Mouse (Mus musculus) kidney, postnatal 14 days (tissue): ENCODE data around the gene Ints5.

Source experiments
- DNase-seq: peaks from one replicate; pipeline ENCODE4 v3.0.0; 2022; ENCODE audit warnings: mixed read lengths

The Ints5 gene

DNA sequence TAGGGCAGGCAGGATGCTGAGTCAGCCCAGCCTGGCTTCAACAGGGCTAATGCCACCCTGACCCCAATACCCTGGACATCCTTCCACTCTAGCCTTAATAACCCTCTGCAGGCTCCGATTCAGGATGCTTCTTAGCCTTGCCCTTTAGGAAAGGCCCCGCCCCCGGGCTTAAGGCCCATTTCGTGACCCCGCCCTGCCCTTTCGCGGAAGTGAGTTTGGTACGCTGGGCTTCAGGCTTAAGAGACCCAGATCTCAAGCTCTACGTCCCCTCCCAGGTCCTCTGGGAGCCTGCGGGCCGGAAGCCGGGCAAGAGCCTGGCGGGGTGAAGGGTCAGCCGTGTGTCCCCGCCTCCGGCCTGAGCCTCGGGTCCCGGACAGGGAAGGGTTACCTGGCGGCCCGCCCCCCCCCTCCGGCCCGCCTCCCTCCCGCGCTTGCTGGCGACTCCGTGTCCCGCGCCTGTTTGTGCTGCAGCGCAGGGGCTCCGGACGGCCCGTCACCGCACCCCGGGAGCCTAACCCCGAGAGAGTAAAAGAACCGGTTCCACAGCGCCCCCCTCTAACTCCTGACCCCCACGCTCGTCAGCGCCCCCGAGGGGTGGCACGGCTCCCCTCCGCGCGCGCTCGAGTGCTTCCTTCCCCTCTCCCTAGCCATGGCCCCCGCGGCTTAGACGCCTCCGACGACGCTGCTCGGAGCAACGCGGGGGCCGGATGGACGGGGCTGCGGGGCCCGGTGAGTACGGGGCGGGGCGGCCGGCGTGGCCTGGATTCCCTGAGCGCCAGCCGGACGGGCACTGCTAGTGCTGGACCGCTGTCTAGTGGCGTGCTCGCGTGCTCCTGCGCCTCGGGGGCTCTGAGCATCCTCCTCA is 36.7 kb downstream of the Ints5 start, which contains the start of the genes Rom1 and Eml3:
Gene Rom1, minus strand, starts transcription at position 133 of the 865 bp plus-strand sequence.
Gene Eml3, plus strand, starts transcription at position 329 of the 865 bp plus-strand sequence.
- peak; percentile 92 for DNase-seq

DNA sequence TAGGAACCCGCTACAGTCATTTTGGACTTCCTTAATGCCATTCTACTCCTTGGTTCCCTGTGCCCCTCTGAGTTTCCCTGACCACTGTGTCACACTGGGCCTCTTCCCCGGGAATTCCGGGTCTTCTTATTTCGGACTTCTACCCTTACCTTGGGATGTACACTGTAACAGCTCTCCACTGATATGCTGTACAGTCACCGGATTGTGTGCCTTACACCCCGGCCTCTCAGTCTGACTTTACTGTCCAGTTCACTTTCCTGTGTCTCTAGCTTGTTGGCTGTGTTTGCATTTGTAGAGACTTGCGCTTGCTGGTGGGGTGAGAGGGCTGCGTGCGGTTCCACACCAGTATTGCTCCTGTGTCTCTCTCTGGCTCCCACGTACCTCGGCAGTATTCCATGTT is 37.3 kb downstream of the Ints5 start:
- DNase-seq: no peak

DNA sequence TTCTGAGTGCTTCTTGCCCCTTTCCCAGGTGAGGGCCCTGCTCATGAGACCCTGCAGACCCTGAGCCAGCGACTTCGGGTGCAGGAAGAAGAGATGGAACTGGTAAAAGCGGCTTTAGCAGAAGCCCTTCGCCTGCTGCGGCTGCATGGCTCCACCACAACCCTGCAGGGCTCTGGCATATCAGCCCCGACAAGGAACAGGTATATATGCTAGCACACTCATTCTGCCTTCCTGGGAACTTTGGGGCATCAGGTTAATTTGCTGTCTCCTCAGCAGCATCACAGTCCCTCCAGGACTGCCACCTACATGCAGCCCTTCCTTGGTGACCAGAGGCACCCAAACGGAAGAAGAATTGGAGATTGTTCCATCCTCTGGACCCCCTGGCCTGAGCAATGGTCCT is 38.0 kb downstream of the Ints5 start:
- DNase-seq: no peak

DNA sequence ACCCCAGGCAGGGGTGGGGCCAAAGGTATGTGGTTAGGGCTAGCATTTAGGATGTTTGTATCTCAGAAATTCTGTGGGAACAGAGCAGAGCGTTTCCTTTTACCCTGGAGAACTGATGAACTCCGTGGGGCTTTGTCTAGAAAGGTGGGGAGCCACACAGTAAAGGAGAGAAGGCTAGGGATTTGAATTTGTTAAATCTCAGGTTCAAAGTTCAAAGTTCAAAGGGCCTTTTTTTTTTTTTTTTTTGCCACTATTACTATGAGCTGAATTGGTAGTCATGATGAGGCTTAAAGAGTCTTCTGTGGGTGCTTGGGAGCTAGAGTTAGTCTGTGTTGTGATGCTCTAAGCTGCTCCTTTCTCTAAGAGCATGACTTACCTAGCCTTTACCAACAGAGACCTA is 43.9 kb downstream of the Ints5 start:
- no peak for DNase-seq

DNA sequence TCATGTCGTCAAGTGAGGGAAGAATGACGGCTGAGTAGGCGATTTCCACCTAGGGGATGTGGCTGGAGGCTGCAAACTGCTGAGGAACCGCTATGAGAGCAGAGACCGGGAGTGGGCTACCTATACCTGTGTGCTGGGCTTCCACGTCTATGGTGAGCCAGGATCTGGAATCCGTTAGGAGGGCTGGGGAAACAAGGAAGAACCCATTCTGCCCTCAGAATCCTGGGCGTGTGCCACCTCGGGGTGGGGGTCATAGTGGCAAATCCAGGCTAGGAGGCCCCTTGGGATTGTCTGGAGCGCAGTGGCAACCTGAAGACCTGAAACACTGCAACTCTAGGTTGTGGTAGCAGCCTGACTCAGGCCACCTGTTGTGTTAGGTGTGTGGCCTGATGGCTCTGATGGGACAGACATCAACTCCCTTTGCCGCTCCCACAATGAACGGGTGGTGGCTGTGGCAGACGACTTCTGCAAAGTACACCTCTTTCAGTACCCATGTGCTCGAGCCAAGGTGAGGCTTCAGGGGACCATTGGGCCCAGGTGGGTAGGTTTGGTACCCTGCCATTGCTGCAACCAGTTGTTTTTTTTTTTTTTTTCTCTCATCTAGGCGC is 47.8 kb downstream of the Ints5 start:
- DNase-seq: no peak

DNA sequence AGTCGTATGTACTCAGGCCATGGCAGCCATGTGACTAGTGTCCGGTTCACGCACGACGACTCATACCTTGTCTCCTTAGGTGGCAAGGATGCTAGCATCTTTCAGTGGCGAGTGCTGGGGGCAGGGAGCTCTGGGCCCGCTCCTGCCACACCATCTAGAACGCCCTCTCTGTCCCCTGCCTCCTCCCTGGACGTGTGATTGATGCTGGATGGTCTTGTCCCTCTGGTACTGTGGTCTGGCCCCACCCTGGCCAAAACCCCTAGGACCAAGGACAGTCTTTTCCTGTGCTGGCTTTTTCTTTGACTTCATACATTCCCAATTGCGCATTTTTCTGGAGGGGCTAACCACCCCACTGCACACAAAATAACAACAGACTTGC is 48.3 kb downstream of the Ints5 start:
- no peak for DNase-seq

DNA sequence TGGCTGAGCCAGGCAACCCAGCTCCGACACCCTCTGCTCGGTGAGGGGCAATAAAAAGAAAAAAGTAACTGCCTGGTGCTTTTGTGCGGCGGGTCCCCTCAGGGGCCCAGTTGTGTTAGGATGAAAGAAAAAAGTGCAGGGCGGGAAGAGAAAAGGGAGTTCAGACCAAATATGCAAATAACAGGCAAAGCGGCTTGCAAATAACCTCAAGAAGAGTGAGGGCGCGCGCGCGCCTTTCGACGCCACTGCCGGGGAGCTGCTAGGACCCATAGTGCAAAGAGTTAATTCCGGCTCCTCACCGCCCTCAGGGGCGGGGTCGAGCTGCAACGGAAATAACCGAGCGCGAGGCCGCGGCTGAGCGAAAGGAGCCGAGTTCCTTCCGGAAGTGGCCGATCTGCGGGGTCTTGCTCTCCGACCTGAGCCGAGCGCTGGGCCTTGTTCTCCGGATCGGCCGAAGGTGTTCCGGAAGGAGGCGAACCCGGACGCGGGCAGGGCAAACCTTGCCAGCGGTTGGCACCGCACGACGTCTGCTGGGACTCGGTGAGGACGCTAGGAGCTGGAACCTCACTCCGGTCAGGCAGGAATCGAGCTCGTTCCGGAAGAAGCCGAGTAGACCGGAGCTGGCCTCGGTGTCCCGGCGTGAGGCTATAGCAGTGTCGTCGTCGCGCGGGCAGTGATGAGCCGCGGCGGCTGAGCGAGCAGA is 48.9 kb downstream of the Ints5 start, which contains the start of gene Mta2:
Gene Mta2, plus strand, starts transcription at position 361 of the 703 bp plus-strand sequence.
- peak; percentile 98 for DNase-seq

DNA sequence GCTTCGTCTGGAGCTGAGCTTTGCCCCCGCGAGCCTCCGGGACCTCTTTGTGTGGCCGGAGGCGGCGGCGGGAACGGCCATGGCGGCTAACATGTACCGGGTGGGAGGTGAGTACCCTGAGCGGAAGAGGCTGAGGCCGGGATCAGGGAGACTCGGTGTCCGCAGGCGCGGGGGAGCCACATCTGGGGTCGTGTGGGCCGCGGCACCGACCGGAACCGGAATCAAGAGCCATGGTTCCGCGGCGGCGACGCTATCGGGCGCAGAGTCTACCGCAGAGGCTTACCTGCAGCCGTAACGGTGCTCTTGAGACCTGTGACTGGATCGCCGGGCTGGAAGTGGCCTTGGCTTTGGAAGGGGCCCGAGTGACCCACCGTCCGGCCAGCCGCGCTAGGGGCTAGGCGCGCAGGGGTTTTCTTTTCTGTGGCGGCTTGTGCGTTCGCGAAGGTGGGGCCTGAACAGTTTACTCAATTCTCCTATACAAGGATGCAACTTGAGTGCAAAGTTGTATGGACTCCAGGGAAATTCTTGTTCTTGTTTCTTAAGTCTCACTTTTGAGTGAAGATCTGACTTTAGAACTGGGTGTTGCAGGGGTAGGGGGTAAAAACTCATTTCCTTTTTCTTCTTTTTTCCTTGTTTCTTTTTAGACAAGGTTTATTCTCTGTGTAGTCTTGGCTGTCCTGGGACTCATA is 49.6 kb downstream of the Ints5 start:
- DNase-seq: peak; percentile 75

DNA sequence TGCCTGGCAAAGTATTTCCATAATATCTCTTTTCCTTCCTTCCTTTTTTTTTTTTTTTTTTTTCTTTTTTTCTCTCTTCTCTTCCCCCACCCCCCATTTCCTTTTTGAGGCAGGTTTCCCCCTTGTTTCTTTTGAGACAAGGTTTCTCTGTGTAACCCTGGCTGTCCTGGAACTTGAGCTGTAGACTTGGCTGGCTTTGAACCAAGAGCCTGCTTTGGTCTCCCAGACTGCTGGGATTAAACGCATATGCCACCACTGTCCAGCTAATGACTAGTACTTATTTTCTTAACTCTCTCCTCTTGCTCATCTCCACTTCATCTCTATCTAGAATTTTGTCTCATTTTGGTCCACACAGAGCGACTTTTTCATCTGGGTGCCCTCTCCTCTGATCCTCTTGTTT is 50.2 kb downstream of the Ints5 start:
- DNase-seq: no peak

DNA sequence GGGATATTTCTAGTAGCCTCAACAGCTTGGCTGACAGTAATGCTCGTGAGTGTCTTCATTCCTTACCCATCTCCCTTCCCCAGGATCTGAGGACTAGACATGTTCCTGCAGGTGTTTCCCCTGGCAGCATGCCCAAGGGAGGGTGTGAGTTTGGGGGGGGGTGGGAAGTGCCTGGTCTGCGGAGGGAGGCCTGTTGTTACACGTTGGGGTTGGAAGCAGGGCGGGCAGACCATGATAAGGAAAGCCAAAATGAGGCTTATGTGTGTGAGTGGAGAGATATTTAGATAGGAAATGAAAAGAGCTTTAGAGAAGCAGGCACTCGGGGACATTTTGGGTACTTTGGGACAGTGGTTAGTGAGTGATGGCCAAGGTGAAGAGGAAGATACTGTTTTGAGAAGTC is 51.3 kb downstream of the Ints5 start:
- peak; percentile 49 for DNase-seq

DNA sequence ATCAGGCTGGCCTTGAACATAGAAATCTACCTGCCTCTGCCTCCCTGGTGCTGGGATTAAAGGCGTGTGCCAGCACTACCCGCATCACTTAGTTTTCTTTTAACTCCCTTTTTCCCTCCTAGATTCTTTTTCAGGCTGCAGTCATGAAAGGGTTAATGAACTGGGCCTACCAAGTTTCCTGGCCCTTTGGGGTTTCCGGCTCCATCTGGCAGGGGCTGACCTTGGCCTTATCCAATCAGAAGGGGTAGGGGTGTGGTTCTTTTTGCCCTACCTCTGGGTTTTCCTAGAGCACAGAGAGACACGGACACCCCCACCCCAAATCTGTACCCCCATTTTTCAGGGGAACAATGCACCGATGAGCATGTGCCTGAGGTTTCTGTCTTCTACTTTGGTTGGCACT is 51.9 kb downstream of the Ints5 start:
- DNase-seq: peak; percentile 88

DNA sequence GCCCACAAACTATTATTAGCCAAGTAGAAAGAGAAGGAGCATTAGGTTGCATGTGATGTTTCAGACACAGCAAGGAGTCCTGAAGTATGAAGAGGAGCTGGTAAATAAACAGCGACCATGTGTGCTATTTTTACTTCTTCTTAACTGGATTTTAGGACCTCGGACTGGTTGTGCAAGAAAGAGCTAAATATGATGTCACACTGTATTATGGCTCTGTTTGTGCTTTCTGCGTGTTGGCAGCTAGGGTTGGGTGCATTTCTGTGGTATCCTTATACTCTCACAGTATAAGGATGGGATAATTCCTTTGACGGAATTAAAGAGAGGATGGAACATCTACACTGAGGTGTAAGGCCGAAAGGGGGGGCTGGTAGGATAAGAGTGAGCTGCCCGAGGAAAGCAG is 52.4 kb downstream of the Ints5 start:
- no peak for DNase-seq

DNA sequence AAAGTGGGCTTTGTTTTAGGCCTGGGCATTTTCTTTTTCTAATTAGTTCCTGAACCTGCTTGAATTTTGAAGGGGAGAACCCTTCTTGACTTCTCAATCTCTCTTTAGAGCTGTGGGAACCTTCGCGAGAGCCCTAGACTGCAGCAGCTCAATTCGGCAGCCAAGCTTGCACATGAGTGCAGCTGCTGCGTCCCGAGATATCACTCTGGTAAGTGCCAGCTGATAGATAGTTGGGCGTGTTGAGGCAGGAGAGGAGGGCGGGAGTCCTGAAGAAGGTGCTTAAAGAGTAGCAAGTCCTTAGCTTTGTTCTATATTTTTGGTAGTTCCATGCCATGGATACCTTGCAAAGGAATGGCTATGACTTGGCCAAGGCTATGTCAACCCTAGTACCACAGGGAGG is 54.1 kb downstream of the Ints5 start:
- DNase-seq: no peak
